Mouse (Mus musculus): ENCODE results near the gene Camk1g. TPM values are rescaled to one million over a fixed set of nuclear protein-coding genes. Genes with fewer than 3 reads are reported as not detected.

Gene Camk1g
- total and polyA plus RNA-seq, 3 experiments = not detected

DNA sequence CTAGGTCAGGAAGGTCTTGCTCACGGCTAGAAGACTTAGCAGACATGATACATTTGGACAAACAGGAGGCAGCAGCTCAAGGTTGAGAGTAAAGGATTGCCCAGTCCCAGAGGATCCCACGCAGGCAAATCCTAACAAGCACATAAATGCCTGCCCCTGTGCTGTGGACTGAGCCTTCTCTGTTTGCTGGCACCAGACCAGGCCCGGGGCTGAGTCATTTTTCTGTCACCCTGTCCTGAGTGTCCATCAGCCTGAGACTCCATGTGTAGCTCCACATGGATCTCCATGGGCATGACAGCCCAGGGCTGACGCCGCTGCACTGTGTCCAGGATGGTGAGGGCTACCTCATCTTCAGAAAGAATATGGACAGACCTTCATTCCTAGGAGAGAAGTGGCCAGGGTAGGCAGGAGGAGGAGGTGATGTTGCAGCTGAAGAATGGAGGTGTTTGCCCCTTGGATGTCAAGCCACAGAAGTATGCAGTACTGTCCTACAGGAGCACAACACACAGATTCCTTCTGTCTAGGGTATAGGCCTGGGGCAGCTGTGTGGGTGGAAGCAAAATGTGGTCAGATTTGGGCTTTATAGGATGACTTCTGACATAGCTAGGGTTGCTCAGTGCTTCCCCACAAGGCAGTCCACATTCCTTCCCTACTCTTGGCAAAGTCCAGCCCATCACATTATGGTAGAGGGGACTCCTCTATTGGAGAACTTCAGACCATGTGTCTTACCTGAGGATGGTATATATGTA, 27.7 kb downstream of the Camk1g start:
- no peak for DNase-seq (ENCODE audit: low spot score)
- H3K36me3 ChIP-seq (replicated peaks) = no peaks in the 10 kb centered on the region
- no peak for TF ChIP-seq GATA1 (IDR thresholded peaks at IDR 0.05; ENCODE audit: borderline replicate concordance, low read length)
- no peak for TF ChIP-seq POLR2AphosphoS5 (IDR thresholded peaks at IDR 0.05; ENCODE audit: insufficient replicate concordance, low read depth, low read length)
- no peak for TF ChIP-seq GATA2 (IDR thresholded peaks at IDR 0.05; ENCODE audit: borderline replicate concordance, low read depth, low read length)
- no peak for TF ChIP-seq TAL1 (conservative IDR thresholded peaks at IDR 0.05; ENCODE audit: low read depth, low read length)
- no peak for TF ChIP-seq CTCF (IDR thresholded peaks at IDR 0.05; ENCODE audit: low read depth, low read length)
- ATAC-seq (ENCODE audit: extremely low read depth, insufficient number of reproducible peaks, low FRiP score, poor library complexity, severe bottlenecking) = no peak
- H3K4me3 ChIP-seq (ENCODE audit: low read depth, low read length) = no peak overlapping the region
- H3K4me1 ChIP-seq (ENCODE audit: insufficient read depth, low read depth, low read length) = no peaks in the 10 kb centered on the region
- H3K9me3 ChIP-seq (replicated peaks) = no peaks in the 10 kb centered on the region
- no peaks in the 10 kb centered on the region; the same call in 1 of the 2 replicates for H3K27me3 ChIP-seq (ENCODE audit: insufficient read depth, low read length)

DNA sequence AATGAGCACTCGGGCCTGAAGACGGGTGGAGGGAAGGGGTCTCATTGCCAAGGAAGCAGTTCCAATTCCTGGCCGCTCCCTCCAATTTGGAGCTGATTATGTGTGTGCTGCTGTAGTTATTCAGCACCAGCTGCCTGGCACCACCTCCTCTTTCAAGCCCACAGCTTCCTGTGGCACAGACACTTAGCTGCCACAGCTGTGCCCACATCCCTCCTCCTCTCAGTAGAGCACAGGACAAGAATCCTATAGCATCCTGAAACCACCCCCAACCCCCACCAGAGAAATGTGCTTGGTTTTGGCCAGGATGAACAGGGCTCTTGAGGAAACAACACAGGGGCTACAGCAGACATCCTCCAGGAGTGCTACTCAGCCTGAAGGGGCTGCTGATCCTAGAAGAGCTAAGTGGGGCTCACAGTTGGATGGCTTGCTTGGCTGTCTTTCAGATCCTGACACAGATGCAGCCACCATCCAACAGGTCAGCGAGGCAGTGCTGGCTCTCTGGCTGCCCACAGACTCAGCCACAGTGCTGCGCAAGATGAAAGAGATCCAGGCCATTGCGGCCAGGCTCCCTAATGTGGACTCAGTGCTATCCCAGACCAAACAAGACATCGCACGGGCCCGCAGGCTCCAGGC, 31.6 kb downstream of the Camk1g start:
- TF ChIP-seq GATA1 (IDR thresholded peaks at IDR 0.05; ENCODE audit: borderline replicate concordance, low read length) (no peak), POLR2AphosphoS5 (IDR thresholded peaks at IDR 0.05; ENCODE audit: insufficient replicate concordance, low read depth, low read length) (no peak), CTCF (IDR thresholded peaks at IDR 0.05; ENCODE audit: low read depth, low read length) (no peak), TAL1 (conservative IDR thresholded peaks at IDR 0.05; ENCODE audit: low read depth, low read length) (no peak), GATA2 (IDR thresholded peaks at IDR 0.05; ENCODE audit: borderline replicate concordance, low read depth, low read length) (no peak)
- ATAC-seq (ENCODE audit: extremely low read depth, insufficient number of reproducible peaks, low FRiP score, poor library complexity, severe bottlenecking) = no peak
- H3K27me3 ChIP-seq (ENCODE audit: insufficient read depth, low read length) = peaks cover 2% of the 10 kb centered on the region; the same call in 1 of the 2 replicates

DNA sequence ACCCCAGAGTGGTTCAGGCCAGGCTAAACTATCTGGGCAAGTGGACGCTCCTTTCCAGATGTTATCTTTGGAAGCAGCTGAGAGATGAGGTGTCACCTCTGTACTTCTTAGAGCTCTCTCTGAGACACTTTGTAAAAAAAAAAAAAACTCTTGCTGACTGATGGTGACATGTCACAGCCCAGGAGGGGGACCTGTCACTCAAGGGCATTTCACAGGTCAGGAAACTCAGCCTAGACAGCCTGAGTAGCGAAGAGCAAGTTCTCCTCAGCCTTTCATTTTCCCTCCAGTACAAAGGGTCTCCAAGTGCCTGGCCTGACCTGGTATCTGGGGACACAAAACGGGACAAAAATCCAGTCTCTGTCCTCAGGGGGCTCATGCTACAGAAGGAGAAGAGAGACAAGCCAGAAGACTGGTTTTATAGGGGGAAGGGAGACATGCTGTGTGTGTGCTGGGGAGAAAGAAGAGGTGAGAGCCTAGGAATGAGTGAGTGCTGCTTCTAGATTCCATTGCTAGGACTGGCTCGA, 32.2 kb downstream of the Camk1g start:
- ATAC-seq (ENCODE audit: extremely low read depth, insufficient number of reproducible peaks, low FRiP score, poor library complexity, severe bottlenecking) = no peak
- Histone ChIP-seq H3K27me3 (ENCODE audit: insufficient read depth, low read length) (peaks cover 2% of the 10 kb centered on the region; the same call in 1 of the 2 replicates), H3K4me1 (ENCODE audit: insufficient read depth, low read depth, low read length) (no peaks in the 10 kb centered on the region), H3K36me3 (replicated peaks) (no peaks in the 10 kb centered on the region), H3K4me3 (ENCODE audit: low read depth, low read length) (no peak overlapping the region), H3K9me3 (replicated peaks) (no peaks in the 10 kb centered on the region)
- TF ChIP-seq POLR2AphosphoS5 (IDR thresholded peaks at IDR 0.05; ENCODE audit: insufficient replicate concordance, low read depth, low read length) = no peak
- TF ChIP-seq GATA2 (IDR thresholded peaks at IDR 0.05; ENCODE audit: borderline replicate concordance, low read depth, low read length) = no peak
- TF ChIP-seq TAL1 (conservative IDR thresholded peaks at IDR 0.05; ENCODE audit: low read depth, low read length) = no peak
- TF ChIP-seq GATA1 (IDR thresholded peaks at IDR 0.05; ENCODE audit: borderline replicate concordance, low read length) = no peak
- no peak for DNase-seq (ENCODE audit: low spot score)

More for the DNA sequence above, 31.6 kb downstream of the Camk1g start:
- no peak for DNase-seq (ENCODE audit: low spot score)
- Histone ChIP-seq H3K9me3 (replicated peaks) (no peaks in the 10 kb centered on the region), H3K4me1 (ENCODE audit: insufficient read depth, low read depth, low read length) (no peaks in the 10 kb centered on the region), H3K36me3 (replicated peaks) (no peaks in the 10 kb centered on the region), H3K4me3 (ENCODE audit: low read depth, low read length) (no peak overlapping the region)

DNA sequence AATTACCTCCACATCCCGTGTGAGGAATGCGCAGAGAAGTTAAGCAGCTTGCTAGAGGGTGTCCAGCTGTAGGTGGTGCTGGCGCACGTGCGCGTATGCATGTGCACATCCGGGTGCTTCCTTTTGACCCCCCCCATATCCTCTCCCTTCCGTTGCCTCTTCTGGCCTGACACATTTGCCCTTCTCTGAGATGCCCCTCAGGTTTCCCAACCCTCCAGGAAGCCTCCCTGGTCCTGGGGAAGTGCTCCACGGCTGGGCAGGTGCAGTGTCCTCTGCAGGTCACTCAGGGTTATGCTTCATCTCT, 33.1 kb downstream of the Camk1g start:
- Histone ChIP-seq H3K4me1 (ENCODE audit: insufficient read depth, low read depth, low read length) (no peaks in the 10 kb centered on the region), H3K36me3 (replicated peaks) (no peaks in the 10 kb centered on the region), H3K27me3 (ENCODE audit: insufficient read depth, low read length) (peaks cover 2% of the 10 kb centered on the region; the same call in 1 of the 2 replicates), H3K9me3 (replicated peaks) (no peaks in the 10 kb centered on the region), H3K4me3 (ENCODE audit: low read depth, low read length) (no peak overlapping the region)
- DNase-seq (ENCODE audit: low spot score) (no peak), ATAC-seq (ENCODE audit: extremely low read depth, insufficient number of reproducible peaks, low FRiP score, poor library complexity, severe bottlenecking) (no peak)
- TF ChIP-seq POLR2AphosphoS5 (IDR thresholded peaks at IDR 0.05; ENCODE audit: insufficient replicate concordance, low read depth, low read length) (no peak), CTCF (IDR thresholded peaks at IDR 0.05; ENCODE audit: low read depth, low read length) (no peak)

DNA sequence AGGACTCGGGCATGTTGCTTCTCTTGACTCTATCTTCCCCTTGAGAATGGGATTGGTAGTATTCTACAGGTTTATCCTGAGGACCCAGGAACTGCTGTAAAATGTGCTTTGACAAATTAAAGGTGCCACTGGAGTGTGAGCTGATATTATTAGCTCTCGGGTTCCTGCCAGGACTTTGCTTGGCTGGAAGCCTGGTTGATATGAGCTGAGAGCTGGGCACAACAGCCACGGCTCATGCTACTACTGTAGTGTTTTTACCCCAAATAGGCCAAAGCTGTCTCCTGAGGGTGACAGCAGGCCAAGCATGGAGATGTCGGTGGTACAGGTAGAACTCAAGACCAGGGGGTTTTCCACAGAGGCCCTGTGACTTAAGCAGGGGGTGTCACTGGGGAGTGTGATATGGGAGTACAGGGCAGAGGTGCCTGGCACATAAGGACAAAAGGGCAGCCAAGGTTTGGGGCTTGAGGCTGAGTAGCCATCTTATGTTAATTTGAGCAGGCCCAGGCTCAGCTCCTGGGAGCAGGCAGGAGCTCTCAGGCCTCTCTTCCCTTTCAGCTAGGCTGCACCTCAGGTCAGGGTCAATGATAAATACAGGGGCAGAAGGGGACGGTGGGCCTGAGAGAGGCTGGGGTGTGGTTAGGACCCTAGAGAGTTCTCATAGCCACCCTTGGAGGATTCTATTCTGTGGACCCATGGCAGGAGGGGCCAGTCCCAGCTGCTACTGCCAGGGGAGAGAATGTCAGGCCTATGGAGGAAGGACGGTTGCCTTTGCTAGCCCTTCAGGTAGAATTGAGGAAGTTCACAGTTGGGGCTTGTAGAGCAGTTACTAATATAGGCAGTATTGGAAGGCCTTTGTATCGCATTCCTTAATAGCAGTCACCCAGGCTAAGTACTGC, 33.7 kb downstream of the Camk1g start:
- Histone ChIP-seq H3K9me3 (replicated peaks) (no peaks in the 10 kb centered on the region), H3K4me1 (ENCODE audit: insufficient read depth, low read depth, low read length) (no peaks in the 10 kb centered on the region), H3K4me3 (ENCODE audit: low read depth, low read length) (no peak overlapping the region), H3K27me3 (ENCODE audit: insufficient read depth, low read length) (peaks cover 2% of the 10 kb centered on the region; the same call in 1 of the 2 replicates), H3K36me3 (replicated peaks) (no peaks in the 10 kb centered on the region)
- ATAC-seq (ENCODE audit: extremely low read depth, insufficient number of reproducible peaks, low FRiP score, poor library complexity, severe bottlenecking) (no peak), DNase-seq (ENCODE audit: low spot score) (no peak)
- TF ChIP-seq GATA2 (IDR thresholded peaks at IDR 0.05; ENCODE audit: borderline replicate concordance, low read depth, low read length) = no peak
- TF ChIP-seq TAL1 (conservative IDR thresholded peaks at IDR 0.05; ENCODE audit: low read depth, low read length) = no peak
- TF ChIP-seq CTCF (IDR thresholded peaks at IDR 0.05; ENCODE audit: low read depth, low read length) = no peak
- no peak for TF ChIP-seq POLR2AphosphoS5 (IDR thresholded peaks at IDR 0.05; ENCODE audit: insufficient replicate concordance, low read depth, low read length)
- TF ChIP-seq GATA1 (IDR thresholded peaks at IDR 0.05; ENCODE audit: borderline replicate concordance, low read length) = no peak

DNA sequence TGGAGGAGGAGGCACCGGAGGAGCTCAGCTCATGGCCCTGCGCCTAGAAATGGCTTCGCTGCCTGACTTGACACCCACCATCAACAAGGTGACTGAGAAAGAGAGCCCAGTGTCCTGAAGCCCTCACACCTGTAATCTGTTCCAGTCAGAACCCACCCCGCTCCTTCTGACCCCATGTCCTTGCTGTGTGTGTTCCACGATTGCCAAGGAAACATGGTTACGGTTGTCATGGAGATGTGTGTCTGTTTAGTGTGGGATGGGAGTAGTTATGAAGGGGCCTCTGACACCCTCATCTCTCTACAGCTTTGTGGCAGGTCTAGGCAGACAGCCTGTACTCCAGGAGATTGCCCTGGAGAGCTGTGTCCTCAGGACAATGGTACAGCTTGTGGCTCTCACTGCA, 35.6 kb downstream of the Camk1g start:
- peaks cover 2% of the 10 kb centered on the region; the same call in 1 of the 2 replicates for H3K27me3 ChIP-seq (ENCODE audit: insufficient read depth, low read length)
- no peak overlapping the region for H3K4me3 ChIP-seq (ENCODE audit: low read depth, low read length)
- no peaks in the 10 kb centered on the region for H3K4me1 ChIP-seq (ENCODE audit: insufficient read depth, low read depth, low read length)
- no peaks in the 10 kb centered on the region for H3K9me3 ChIP-seq (replicated peaks)
- TF ChIP-seq TAL1 (conservative IDR thresholded peaks at IDR 0.05; ENCODE audit: low read depth, low read length) (no peak), CTCF (IDR thresholded peaks at IDR 0.05; ENCODE audit: low read depth, low read length) (no peak), GATA2 (IDR thresholded peaks at IDR 0.05; ENCODE audit: borderline replicate concordance, low read depth, low read length) (no peak), POLR2AphosphoS5 (IDR thresholded peaks at IDR 0.05; ENCODE audit: insufficient replicate concordance, low read depth, low read length) (no peak), GATA1 (IDR thresholded peaks at IDR 0.05; ENCODE audit: borderline replicate concordance, low read length) (no peak)
- DNase-seq (ENCODE audit: low spot score) (no peak), ATAC-seq (ENCODE audit: extremely low read depth, insufficient number of reproducible peaks, low FRiP score, poor library complexity, severe bottlenecking) (no peak)
- H3K36me3 ChIP-seq (replicated peaks) = no peaks in the 10 kb centered on the region
